Mouse (Mus musculus) neural tube, embryonic 12.5 days (tissue): ENCODE results near the gene Igsf21. TPM values are rescaled to one million over a fixed set of nuclear protein-coding genes. Genes with fewer than 3 reads are reported as not detected.

ENCODE experiments used
- ATAC-seq: fragments of 200-750 bp; cut with Nextera tagmentation; 2 replicates; pipeline ENCODE4 v1.8.0; 2017; ENCODE audit warnings: low read depth, mild to moderate bottlenecking, moderate TSS enrichment, moderate library complexity; ENCODE audit not compliant: low FRiP score
- H3K27ac ChIP-seq: fragments of 300-500 bp; sonication (generic); 2 replicates; pipeline ENCODE4 v1.5.1; 2016
- H3K27me3 ChIP-seq: fragments of 300-500 bp; sonication (generic); replicated peaks from 2 replicates; pipeline ENCODE4 v1.6.1; 2016; ENCODE audit warnings: mild to moderate bottlenecking
- H3K36me3 ChIP-seq: fragments of 300-500 bp; sonication (generic); 2 replicates; pipeline ENCODE4 v1.6.1; 2016; ENCODE audit warnings: mild to moderate bottlenecking
- H3K4me1 ChIP-seq: fragments of 300-500 bp; sonication (generic); 2 replicates; pipeline ENCODE4 v1.6.1; 2016
- H3K4me2 ChIP-seq: fragments of 300-500 bp; sonication (generic); replicated peaks from 2 replicates; pipeline ENCODE4 v1.6.1; 2016; ENCODE audit warnings: mild to moderate bottlenecking
- H3K4me3 ChIP-seq: fragments of 300-500 bp; sonication (generic); 2 replicates; pipeline ENCODE4 v1.5.1; 2016
- H3K9ac ChIP-seq: fragments of 300-500 bp; sonication (generic); 2 replicates; pipeline ENCODE4 v1.6.1; 2016; ENCODE audit warnings: mild to moderate bottlenecking
- H3K9me3 ChIP-seq: fragments of 300-500 bp; sonication (generic); 2 replicates; pipeline ENCODE4 v1.6.1; 2016; ENCODE audit warnings: mild to moderate bottlenecking
- WGBS: fragments of 180-500 bp; shearing (Covaris S2); methylation state at CpG from one replicate; pipeline ENCODE4 v1.1.7; 2016; 5-methylcytosine and 5-hydroxymethylcytosine counted together
- polyA plus RNA-seq: library from polyadenylated mRNA; unstranded; fragments of >200 nt; fragmentation: Nextera tagmentation; extraction: Ambion mirVana; gene quantifications from 2 replicates; pipeline ENCODE4 v1.2.1, GENCODE M21; 2016

The Igsf21 gene
- polyA plus RNA-seq, 1 experiment from 2014 or later, result 25.5 TPM

DNA sequence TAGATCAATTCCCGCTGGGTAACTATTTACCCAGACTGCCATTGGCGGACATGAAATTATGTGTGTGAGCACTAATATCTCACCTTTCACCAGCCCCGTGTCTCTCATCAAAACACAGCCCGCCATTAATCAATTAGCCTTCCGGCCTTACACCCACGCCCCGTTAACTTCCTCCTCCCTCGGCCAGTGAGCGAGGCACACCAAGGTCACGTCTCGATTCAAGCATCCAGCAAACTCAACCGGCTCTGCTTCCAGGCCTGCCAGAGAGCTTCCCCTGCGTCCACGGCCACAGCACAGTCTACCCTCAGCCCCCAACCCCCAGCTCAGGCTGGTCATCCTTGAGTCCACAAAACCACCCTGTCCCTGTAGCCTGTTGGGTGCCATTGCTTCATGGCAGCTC lies 32.2 kb downstream of the Igsf21 start:
- WGBS, result 35% methylated on average over 14 of the region's 14 CpGs
- no peak for ATAC-seq
- Histone ChIP-seq H3K4me3 (no peak overlapping the region), H3K36me3 (no peaks in the 10 kb centered on the region), H3K4me2 (no peak overlapping the region), H3K27me3 (0 out of 2 replicates have a peak, but pooled peaks cover 2% of the 10 kb centered on the region), H3K27ac (0 out of 2 replicates have a peak overlapping the region, but pooled peaks have one; percentile 16), H3K4me1 (peaks cover 31% of the 10 kb centered on the region), H3K9me3 (no peaks in the 10 kb centered on the region), H3K9ac (no peak overlapping the region)

DNA sequence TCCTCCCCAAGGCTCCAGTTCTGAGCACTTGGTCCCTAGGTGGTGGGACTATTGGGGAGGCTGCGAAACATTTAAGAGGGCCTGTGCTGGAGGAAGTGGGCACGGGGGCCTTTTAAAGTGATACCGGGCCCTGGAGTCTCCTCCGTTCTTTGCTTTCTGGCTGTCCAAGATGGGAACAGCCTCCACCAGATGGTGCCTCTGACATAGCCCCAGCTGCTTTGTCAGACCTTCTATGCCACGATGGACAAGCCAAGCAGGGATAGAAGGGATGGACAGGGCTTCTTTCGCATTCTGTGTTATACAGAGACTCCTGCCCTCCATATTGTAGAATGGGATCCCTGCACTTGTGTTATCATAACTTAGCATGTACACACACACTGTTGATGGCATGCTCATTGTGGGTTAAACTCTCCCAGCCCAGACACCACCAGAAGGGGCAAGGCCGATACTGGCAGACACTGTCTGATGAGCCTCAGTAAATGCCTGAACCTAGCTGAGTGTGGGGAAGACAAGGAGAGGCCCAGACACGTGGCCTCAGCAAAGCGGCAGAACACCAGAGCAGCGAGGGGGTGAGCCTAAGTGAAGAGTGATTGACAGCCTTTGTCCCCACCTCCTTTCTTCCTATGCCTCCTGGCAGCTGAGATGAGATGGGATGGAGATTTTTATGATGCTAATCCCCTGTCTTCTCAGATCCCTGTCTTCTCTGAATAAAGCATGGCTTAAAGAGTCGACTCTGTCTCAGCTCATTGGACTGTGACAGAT lies 36.3 kb downstream of the Igsf21 start:
- no peak for ATAC-seq
- H3K4me1 ChIP-seq, result peaks cover 18% of the 10 kb centered on the region; the same call in 1 of the 2 replicates
- no peaks in the 10 kb centered on the region for H3K9me3 ChIP-seq
- 60% methylated on average over 11 of the region's 11 CpGs for WGBS
- no peak overlapping the region for H3K4me2 ChIP-seq
- no peak overlapping the region for H3K4me3 ChIP-seq
- H3K27ac ChIP-seq, result no peak overlapping the region
- 0 out of 2 replicates have a peak overlapping the region, but pooled peaks have one; percentile 5 for H3K9ac ChIP-seq
- no peaks in the 10 kb centered on the region for H3K36me3 ChIP-seq
- H3K27me3 ChIP-seq, result no peaks in the 10 kb centered on the region

DNA sequence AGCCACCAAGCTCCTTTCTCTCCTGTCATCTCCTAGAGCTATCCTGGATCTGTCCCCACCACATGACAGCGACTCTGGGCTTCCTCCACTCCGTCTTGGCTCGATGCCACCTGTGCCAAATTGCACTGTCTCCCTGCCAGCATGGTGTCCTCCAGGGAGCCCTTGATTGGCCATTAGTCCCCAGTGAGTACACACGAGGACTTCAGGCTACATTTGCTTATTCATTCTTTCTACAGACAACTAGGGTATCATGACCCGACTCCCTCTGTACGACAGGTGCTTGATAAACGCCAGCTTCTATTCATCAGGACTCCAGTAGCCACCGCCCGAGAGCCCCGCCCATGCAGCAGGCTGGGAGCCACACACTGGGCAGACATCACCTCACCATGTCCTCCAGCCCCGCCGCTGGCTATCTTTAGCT lies 40.8 kb downstream of the Igsf21 start:
- ATAC-seq, result no peak
- WGBS, result 50% methylated on average over 12 of the region's 12 CpGs
- Histone ChIP-seq H3K4me3 (no peak overlapping the region), H3K9me3 (no peaks in the 10 kb centered on the region), H3K27ac (no peak overlapping the region), H3K4me2 (no peak overlapping the region), H3K4me1 (peaks cover 14% of the 10 kb centered on the region; the same call in 1 of the 2 replicates), H3K9ac (no peak overlapping the region), H3K27me3 (no peaks in the 10 kb centered on the region), H3K36me3 (no peaks in the 10 kb centered on the region)

DNA sequence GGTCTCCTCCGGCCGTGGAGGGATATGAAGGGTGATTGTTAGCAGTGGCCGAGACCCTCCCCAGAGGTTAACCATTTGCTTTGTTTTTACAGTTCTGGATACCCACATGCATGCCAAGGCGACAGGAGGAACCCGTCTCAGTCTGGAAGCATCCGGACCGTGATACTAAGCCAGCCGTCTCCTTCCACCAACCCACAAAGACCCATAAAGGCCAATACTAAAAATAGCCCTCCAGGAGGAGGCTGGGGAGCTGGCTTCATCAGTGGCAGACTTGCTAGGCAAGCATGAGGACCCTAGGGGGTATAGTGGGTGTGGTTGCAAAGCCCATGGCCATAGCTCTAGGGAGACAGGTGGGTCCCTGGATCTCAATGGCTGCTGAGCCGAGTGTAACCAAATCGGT lies 41.8 kb downstream of the Igsf21 start:
- H3K27me3 ChIP-seq, result no peaks in the 10 kb centered on the region
- no peaks in the 10 kb centered on the region for H3K9me3 ChIP-seq
- H3K36me3 ChIP-seq, result no peaks in the 10 kb centered on the region
- no peak overlapping the region for H3K4me3 ChIP-seq
- no peak for ATAC-seq
- no peak overlapping the region for H3K9ac ChIP-seq
- no peak overlapping the region for H3K27ac ChIP-seq
- no peak overlapping the region for H3K4me2 ChIP-seq
- WGBS, result 67% methylated on average over 10 of the region's 10 CpGs
- H3K4me1 ChIP-seq, result peaks cover 14% of the 10 kb centered on the region; the same call in 1 of the 2 replicates

DNA sequence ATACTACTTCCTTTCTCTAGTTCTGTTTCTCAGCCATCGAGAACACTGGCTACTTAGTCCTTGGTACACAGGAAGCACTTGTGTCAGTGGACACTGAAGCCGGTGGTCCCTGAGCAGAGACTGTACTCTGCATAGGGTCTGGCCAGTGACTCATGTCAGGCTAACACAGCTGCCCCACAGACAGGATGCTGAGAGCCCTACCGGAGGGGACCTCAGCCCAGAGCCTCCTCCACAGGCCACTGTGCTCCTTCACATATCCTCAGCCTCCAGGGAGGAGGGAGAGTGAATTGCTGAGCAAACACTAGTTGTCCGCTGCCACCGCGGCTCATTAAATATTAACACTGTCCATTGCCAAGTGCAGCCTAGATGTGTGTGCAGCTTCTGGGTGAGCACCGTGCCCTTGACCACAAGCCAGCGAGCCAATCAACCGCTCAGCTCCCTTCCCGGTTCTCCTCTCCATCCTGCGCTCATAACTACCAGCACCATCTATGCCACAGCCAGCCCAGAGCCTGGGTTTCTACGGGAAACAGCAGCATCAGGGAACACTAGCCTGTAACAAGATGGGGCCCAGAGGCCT lies 42.8 kb downstream of the Igsf21 start:
- no peak overlapping the region for H3K27ac ChIP-seq

DNA sequence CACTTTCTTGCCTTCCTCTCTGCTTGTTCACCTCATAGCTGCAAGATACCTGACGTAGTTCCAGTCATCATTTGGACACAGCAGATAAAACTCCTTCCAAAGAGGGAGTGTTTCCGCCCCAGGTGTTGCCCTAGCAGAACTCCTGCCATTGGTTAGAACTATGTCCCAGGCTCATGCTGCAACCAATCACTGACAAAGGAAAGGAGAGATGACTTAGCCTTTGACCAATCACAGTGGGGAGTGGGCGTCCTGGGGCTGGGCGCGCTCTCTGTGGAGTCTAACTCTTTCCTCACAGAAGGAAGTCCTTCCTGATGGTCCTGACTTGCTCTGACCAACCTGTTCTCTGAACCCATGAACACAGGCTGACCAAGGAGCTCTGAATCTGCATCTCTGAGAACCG lies 44.4 kb downstream of the Igsf21 start:
- H3K27me3 ChIP-seq, result no peaks in the 10 kb centered on the region
- H3K9me3 ChIP-seq, result no peaks in the 10 kb centered on the region
- ATAC-seq, result no peak
- H3K4me3 ChIP-seq, result no peak overlapping the region
- H3K4me1 ChIP-seq, result peaks cover 14% of the 10 kb centered on the region; the same call in 1 of the 2 replicates
- no peaks in the 10 kb centered on the region for H3K36me3 ChIP-seq
- no peak overlapping the region for H3K27ac ChIP-seq
- WGBS, result 48% methylated on average over 6 of the region's 6 CpGs
- no peak overlapping the region for H3K9ac ChIP-seq
- no peak overlapping the region for H3K4me2 ChIP-seq

More for the DNA sequence above, 42.8 kb downstream of the Igsf21 start:
- ATAC-seq, result no peak
- no peaks in the 10 kb centered on the region for H3K27me3 ChIP-seq
- no peak overlapping the region for H3K4me3 ChIP-seq
- WGBS, result 78% methylated on average over 12 of the region's 12 CpGs
- H3K4me2 ChIP-seq, result no peak overlapping the region
- H3K9ac ChIP-seq, result no peak overlapping the region
- no peaks in the 10 kb centered on the region for H3K9me3 ChIP-seq
- H3K36me3 ChIP-seq, result no peaks in the 10 kb centered on the region
- H3K4me1 ChIP-seq, result peaks cover 14% of the 10 kb centered on the region; the same call in 1 of the 2 replicates

DNA sequence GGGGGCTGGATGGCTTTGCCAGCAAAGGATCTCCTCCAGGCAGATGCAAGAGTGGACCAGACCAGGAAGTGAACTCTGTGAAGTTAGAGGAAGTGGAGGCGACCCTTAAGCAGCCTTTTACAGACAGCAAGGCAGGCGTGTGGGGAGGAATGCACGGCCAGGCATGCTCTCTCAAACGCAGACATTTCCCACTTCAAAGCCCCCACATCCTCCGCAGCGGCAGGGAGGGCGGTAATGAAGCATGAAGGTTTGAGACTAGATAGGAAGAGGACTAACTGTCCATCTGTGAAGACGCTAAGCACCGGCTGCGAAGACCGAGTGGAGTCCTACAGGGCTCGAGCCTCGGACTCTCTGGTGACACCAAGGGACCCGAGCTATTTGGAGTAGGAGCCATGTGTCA lies 46.3 kb downstream of the Igsf21 start:
- H3K27ac ChIP-seq, result no peak overlapping the region
- no peak overlapping the region for H3K4me2 ChIP-seq
- 0 out of 2 replicates have a peak, but pooled peaks cover 7% of the 10 kb centered on the region for H3K4me1 ChIP-seq
- no peaks in the 10 kb centered on the region for H3K9me3 ChIP-seq
- H3K27me3 ChIP-seq, result no peaks in the 10 kb centered on the region
- no peak overlapping the region for H3K9ac ChIP-seq
- ATAC-seq, result no peak
- no peak overlapping the region for H3K4me3 ChIP-seq
- H3K36me3 ChIP-seq, result no peaks in the 10 kb centered on the region
- 75% methylated on average over 14 of the region's 14 CpGs for WGBS

DNA sequence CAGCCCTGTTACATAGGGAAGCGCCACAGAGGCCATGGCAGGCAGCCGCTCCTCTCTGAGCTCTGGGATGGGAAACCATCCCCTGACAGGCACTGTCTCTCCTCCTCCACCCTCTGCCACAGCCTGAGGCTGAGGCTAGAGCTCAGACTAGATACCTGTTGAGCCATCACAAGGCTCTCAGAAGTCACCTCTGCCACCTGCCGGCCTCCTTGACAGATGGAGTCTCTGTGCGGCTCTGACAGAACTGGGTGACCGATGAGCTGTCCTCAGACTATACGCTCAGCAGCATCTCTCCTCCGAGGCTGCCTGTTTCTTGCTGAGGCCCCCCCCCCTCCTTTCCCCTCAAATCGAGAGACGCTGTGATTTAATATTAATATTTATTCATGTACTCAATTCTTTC lies 49.9 kb downstream of the Igsf21 start:
- no peaks in the 10 kb centered on the region for H3K9me3 ChIP-seq
- WGBS, result 72% methylated on average over 9 of the region's 9 CpGs
- no peak overlapping the region for H3K4me3 ChIP-seq
- no peaks in the 10 kb centered on the region for H3K27me3 ChIP-seq
- H3K9ac ChIP-seq, result no peak overlapping the region
- no peaks in the 10 kb centered on the region for H3K36me3 ChIP-seq
- H3K4me1 ChIP-seq, result 0 out of 2 replicates have a peak, but pooled peaks cover 5% of the 10 kb centered on the region
- no peak overlapping the region for H3K4me2 ChIP-seq
- no peak overlapping the region for H3K27ac ChIP-seq
- no peak for ATAC-seq

DNA sequence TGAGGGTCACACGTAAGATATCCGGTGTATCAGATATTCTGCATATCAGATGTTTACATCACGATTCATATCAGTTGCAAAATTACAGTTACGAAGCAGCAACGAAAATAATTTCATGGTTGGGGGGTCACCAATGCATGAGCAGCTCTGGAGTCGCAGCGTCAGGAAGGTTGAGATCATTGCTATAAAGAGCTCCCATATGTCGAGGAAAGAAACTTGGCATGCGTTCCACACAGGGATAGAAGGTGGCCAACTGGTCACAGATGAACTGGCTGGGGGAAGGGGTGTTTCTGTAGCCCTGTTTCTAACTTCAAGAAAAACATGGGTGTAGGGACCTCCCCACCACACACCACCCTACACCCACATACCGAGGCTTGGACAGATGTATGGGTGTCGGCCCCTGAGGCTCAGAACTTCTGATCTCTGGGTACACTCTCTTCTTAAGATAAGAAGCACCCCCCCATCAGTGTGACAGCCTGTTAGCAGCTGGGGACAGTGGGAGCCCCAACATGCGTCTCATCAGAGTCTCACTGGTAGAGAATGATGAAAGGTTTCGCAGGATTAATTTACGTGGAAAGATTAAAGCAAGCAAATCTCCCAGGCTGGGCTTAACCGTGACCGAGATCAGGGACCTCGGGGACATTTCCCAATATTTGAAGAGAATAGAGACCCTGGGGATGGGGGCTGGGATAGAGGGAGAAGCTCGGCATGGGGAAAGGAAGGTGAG lies 54.1 kb downstream of the Igsf21 start:
- Histone ChIP-seq H3K9me3 (no peaks in the 10 kb centered on the region), H3K27me3 (no peaks in the 10 kb centered on the region), H3K4me2 (no peak overlapping the region), H3K36me3 (no peaks in the 10 kb centered on the region), H3K4me1 (peaks cover 11% of the 10 kb centered on the region; the same call in 1 of the 2 replicates), H3K4me3 (no peak overlapping the region), H3K27ac (no peak overlapping the region), H3K9ac (no peak overlapping the region)
- no peak for ATAC-seq
- 88% methylated on average over 18 of the region's 18 CpGs for WGBS

DNA sequence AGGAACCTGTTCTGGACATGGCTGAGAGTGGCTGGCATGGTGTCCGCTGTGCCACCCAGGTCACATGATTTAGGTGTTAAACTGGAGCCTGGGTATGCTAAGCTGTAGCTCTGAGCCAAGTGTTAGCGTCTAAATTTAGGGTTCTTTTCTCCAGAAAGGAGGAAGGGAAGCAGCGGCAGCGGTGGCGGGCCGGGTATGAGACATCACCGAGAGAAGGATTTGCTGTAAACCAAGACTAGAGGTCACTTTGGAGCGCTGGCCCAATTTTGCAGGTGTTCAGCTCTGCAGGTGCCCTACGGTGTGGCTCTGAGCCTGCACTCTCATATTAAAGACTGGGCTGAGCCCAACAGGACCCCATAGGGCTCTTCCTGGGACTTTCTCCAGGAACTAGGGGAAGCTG lies 57.0 kb downstream of the Igsf21 start:
- no peaks in the 10 kb centered on the region for H3K9me3 ChIP-seq
- no peaks in the 10 kb centered on the region; the same call in 1 of the 2 replicates for H3K27me3 ChIP-seq
- H3K36me3 ChIP-seq, result no peaks in the 10 kb centered on the region
- H3K4me3 ChIP-seq, result no peak overlapping the region
- H3K4me2 ChIP-seq, result no peak overlapping the region
- H3K4me1 ChIP-seq, result peaks cover 11% of the 10 kb centered on the region; the same call in 1 of the 2 replicates
- H3K27ac ChIP-seq, result no peak overlapping the region
- H3K9ac ChIP-seq, result no peak overlapping the region
- no peak for ATAC-seq
- WGBS, result 90% methylated on average over 9 of the region's 9 CpGs

DNA sequence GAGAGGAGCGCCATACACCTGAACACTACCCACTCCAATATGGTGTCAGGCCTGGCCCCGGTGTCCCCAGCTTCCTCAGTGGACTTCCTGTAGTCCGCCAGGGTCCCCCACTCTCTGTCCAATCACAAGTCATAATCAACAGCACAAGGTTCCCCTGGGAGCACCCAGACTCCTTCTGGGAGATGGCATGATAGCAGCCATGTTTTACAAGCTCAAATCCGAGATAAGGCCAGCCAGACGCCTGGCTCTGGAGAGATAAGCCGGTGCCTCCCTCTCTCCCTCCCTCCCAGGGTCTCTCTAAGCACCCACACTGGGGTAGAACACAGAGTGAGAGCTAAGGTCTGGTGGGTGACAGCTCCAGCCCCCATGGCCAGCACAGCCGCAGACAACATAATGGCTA lies 58.0 kb downstream of the Igsf21 start:
- ATAC-seq, result no peak
- H3K9me3 ChIP-seq, result no peaks in the 10 kb centered on the region
- no peak overlapping the region for H3K4me3 ChIP-seq
- H3K27me3 ChIP-seq, result no peaks in the 10 kb centered on the region; the same call in 1 of the 2 replicates
- no peak overlapping the region for H3K9ac ChIP-seq
- no peaks in the 10 kb centered on the region for H3K36me3 ChIP-seq
- no peak overlapping the region for H3K4me2 ChIP-seq
- peaks cover 11% of the 10 kb centered on the region; the same call in 1 of the 2 replicates for H3K4me1 ChIP-seq
- H3K27ac ChIP-seq, result no peak overlapping the region
- WGBS, result 84% methylated on average over 7 of the region's 7 CpGs
